Mouse (Mus musculus) layer of hippocampus, adult 2 months (tissue): Measurements from ENCODE around the gene Fgf8. TPM values are rescaled to one million over a fixed set of nuclear protein-coding genes. Genes with fewer than 3 reads are reported as not detected.

Source experiments
- DNase-seq, 2 experiments: peaks; one replicate each; pipeline ENCODE4 v3.0.0; 2022; ENCODE audit warnings: low spot score in 2 of 2
- H3K27ac ChIP-seq: fragments of 200-600 bp; 2 replicates; pipeline ENCODE4 v1.8.1; 2022
- H3K4me3 ChIP-seq: fragments of 200-600 bp; 2 replicates; pipeline ENCODE4 v1.8.1; 2022; ENCODE audit warnings: mild to moderate bottlenecking
- CTCF ChIP-seq: fragments of 200-600 bp; conservative IDR thresholded peaks from 2 replicates; pipeline ENCODE4 v1.8.1; 2022; ENCODE audit warnings: antibody characterized with exemption, mild to moderate bottlenecking, moderate library complexity
- total RNA-seq, 2 experiments: library from RNA; stranded (reverse); gene quantifications; 2 replicates each; pipeline ENCODE4 v1.2.3; 2021

Fgf8 gene
- total RNA-seq, 2 experiments from 2014 or later = not detected

- Histone ChIP-seq H3K27ac (no peak overlapping the region), H3K4me3 (no peak overlapping the region)
- no peak for DNase-seq
- no peak for TF ChIP-seq CTCF
Observed at GRCm38 (mm10) chr19:45691001-45691535, 51.6 kb downstream of the Fgf8 start.

DNA sequence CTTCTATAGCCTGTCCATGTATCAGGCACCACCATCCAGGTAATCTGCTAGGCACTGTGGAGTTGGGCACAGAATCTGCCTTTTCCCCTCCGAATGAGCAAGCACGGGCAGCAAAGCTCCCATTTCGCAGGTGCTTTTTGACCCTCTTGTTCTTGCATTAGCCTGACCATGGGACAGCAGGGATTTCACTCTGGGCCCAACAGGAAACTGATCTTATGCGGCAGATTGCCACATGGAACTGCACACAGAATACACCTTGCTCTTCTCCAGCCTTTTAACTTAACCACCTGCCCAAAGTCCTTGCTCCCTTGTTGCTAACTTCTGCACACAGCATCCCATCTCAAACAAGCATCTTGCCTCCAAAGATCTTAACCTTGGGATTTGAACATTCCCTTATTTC lies 55.7 kb downstream of the Fgf8 start:
- TF ChIP-seq CTCF = no peak
- H3K27ac ChIP-seq = no peak overlapping the region
- H3K4me3 ChIP-seq = no peak overlapping the region
- DNase-seq = no peak

Other genes starting within 250 kb of the Fgf8 start
- gene Poll, start 182.4 kb downstream of the Fgf8 start, total RNA-seq = 1 to 10 TPM; 9.9 TPM
- 10 to 100 TPM; 55.4 to 65.4 TPM for gene Gm17018, start 182.3 kb downstream of the Fgf8 start, total RNA-seq
- 10 to 100 TPM; 35.4 to 38.7 TPM for gene Fbxw4, start 82.6 kb downstream of the Fgf8 start, total RNA-seq
- 1 to 10 TPM; 7.3 to 9.7 TPM for gene Npm3, start 6.7 kb upstream of the Fgf8 start, total RNA-seq
- gene Mgea5, start 40.9 kb upstream of the Fgf8 start, total RNA-seq = 100 to 1,000 TPM; 166 to 170 TPM
- gene Kcnip2, start 73.1 kb upstream of the Fgf8 start, total RNA-seq = 100 to 1,000 TPM; 212 to 222 TPM